25 mouse cellular contexts compared by ENCODE assay signal in the genomic region with DNA sequence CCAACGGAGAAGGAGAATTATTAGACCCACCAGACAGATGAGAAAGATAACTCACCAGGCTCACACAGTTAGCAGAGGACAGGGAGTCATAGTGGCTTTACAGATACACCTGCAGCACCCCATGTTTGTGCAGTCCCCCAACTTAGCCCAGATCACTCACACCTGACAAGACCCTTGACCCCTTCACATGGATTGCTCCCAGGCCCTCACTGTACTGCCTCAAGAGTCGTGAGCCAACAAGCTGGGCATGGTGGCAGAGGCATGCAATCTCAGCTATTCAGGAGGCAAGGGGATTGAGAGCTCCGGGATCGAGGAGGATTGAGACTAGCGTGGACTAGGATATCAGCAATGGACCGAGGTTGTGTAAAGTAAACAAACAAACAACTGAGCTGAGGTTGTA. TPM values are rescaled to one million over a fixed set of nuclear protein-coding genes. Genes with fewer than 3 reads are reported as not detected.
DNase-seq lines count a peak whose midpoint lies in the region; ATAC-seq and TF ChIP-seq lines count a peak whose summit lies in the region.
"Had no signal": no experiment of that assay in that cellular context is flagged by ENCODE, and none has a peak within 500 bp of the region (broad histone marks: within the 10 kb centered on the region; RNA-seq: fewer than 3 reads in every experiment).

No protein-coding gene starts in this region.

- no peak for TF ChIP-seq POLR2A in cortical plate, adult 2 months (IDR thresholded peaks at IDR 0.05; ENCODE audit: extremely low read depth, insufficient read depth, low read length)

- ATAC-seq in hindbrain, embryonic 14.5 days (ENCODE audit: low FRiP score) = no peak
- ATAC-seq in hindbrain, embryonic 12.5 days (ENCODE audit: low FRiP score) = no peak
- ATAC-seq in intestine, postnatal 0 days = no peak
- ATAC-seq: activated CD4-positive, CD25-positive, alpha-beta regulatory T cell, adult 4 months; forebrain, embryonic 13.5 days; inflammation-experienced regulatory T-cells, adult 6 months had no signal

- H3K36me3 ChIP-seq in hindbrain, embryonic 14.5 days (replicated peaks; ENCODE audit: control insufficient read depth, insufficient read depth) = no peaks in the 10 kb centered on the region
- no peaks in the 10 kb centered on the region for H3K36me3 ChIP-seq in hindbrain, embryonic 12.5 days
- no peaks in the 10 kb centered on the region for H3K36me3 ChIP-seq in intestine, postnatal 0 days (ENCODE audit: control insufficient read depth, insufficient read depth)
- H3K36me3 ChIP-seq: embryonic facial prominence, embryonic 13.5 days; heart, embryonic 12.5 days; hindbrain, embryonic 13.5 days had no signal

- H3K9me3 ChIP-seq in hindbrain, embryonic 14.5 days (ENCODE audit: control insufficient read depth, low read length) = no peaks in the 10 kb centered on the region
- H3K9me3 ChIP-seq in hindbrain, embryonic 12.5 days (replicated peaks) = no peaks in the 10 kb centered on the region
- H3K9me3 ChIP-seq in intestine, postnatal 0 days (ENCODE audit: control insufficient read depth) = no peaks in the 10 kb centered on the region
- H3K9me3 ChIP-seq: embryonic facial prominence, embryonic 13.5 days; forebrain, embryonic 13.5 days; heart, embryonic 12.5 days; hindbrain, embryonic 13.5 days had no signal

- no peak overlapping the region for H3K4me3 ChIP-seq in hindbrain, embryonic 14.5 days (replicated peaks; ENCODE audit: low read length)
- no peak overlapping the region for H3K4me3 ChIP-seq in hindbrain, embryonic 12.5 days
- H3K4me3 ChIP-seq in cortical plate, adult 2 months (ENCODE audit: insufficient read depth, low read length) = no peak overlapping the region
- H3K4me3 ChIP-seq in intestine, postnatal 0 days (ENCODE audit: low read depth, low read length) = no peak overlapping the region
- H3K4me3 ChIP-seq: embryonic facial prominence, embryonic 13.5 days; forebrain, embryonic 13.5 days; gastrocnemius, adult 2 months; heart, embryonic 12.5 days; hindbrain, embryonic 13.5 days had no signal

- peak; percentile 27 for DNase-seq in cerebellum, adult 8-10 months
- DNase-seq in cerebellum, postnatal 36 days = no peak
- DNase-seq in hindbrain, embryonic 14.5 days (ENCODE audit: low spot score) = no peak
- peak; percentile 5 to 10 for DNase-seq in layer of hippocampus, postnatal 10 days (ENCODE audit: low spot score in 2 of 2)
- DNase-seq in layer of hippocampus, adult 9-10 months (ENCODE audit: low spot score) = no peak
- DNase-seq: gastrocnemius, adult 2 months; gastrocnemius, postnatal 25 days; kidney, adult 11 months had no signal

- H3K4me2 ChIP-seq in hindbrain, embryonic 14.5 days (replicated peaks) = no peak overlapping the region
- H3K4me2 ChIP-seq in hindbrain, embryonic 12.5 days (replicated peaks) = no peak overlapping the region
- H3K4me2 ChIP-seq in intestine, postnatal 0 days (replicated peaks; ENCODE audit: low read depth) = no peak overlapping the region
- H3K4me2 ChIP-seq: embryonic facial prominence, embryonic 13.5 days; heart, embryonic 12.5 days; hindbrain, embryonic 13.5 days had no signal

- H3K4me1 ChIP-seq in hindbrain, embryonic 14.5 days (replicated peaks; ENCODE audit: control insufficient read depth, insufficient read depth, low read length) = peaks cover 41% of the 10 kb centered on the region
- peaks cover 42% of the 10 kb centered on the region for H3K4me1 ChIP-seq in hindbrain, embryonic 12.5 days
- H3K4me1 ChIP-seq in cortical plate, adult 2 months (ENCODE audit: control insufficient read depth, insufficient read depth, low read length) = peaks cover 27% of the 10 kb centered on the region
- H3K4me1 ChIP-seq in intestine, postnatal 0 days (replicated peaks; ENCODE audit: control insufficient read depth, insufficient read depth, low read length) = peaks cover 8% of the 10 kb centered on the region

- TF ChIP-seq CTCF in cortical plate, adult 2 months (IDR thresholded peaks at IDR 0.05; ENCODE audit: extremely low read depth, insufficient read depth, low read length) = no peak
- no peak for TF ChIP-seq CTCF in intestine, postnatal 0 days (IDR thresholded peaks at IDR 0.05; ENCODE audit: low read depth)

- 0 out of 2 replicates have a peak overlapping the region, but pooled peaks have one; percentile 16 for H3K9ac ChIP-seq in hindbrain, embryonic 14.5 days
- H3K9ac ChIP-seq in hindbrain, embryonic 12.5 days = no peak overlapping the region
- no peak overlapping the region for H3K9ac ChIP-seq in intestine, postnatal 0 days (ENCODE audit: low read depth, low read length)
- H3K9ac ChIP-seq: embryonic facial prominence, embryonic 13.5 days; forebrain, embryonic 13.5 days; heart, embryonic 12.5 days; hindbrain, embryonic 13.5 days had no signal

- peaks cover 16% of the 10 kb centered on the region for H3K27me3 ChIP-seq in hindbrain, embryonic 14.5 days (ENCODE audit: control insufficient read depth, insufficient read depth, low read length)
- peaks cover 46% of the 10 kb centered on the region for H3K27me3 ChIP-seq in hindbrain, embryonic 12.5 days
- peaks cover 34% of the 10 kb centered on the region for H3K27me3 ChIP-seq in intestine, postnatal 0 days (replicated peaks; ENCODE audit: control insufficient read depth, insufficient read depth, low read length)

- 71% methylated on average over 6 of the region's 6 CpGs for WGBS in hindbrain, embryonic 14.5 days
- 65% methylated on average over 6 of the region's 6 CpGs for WGBS in hindbrain, embryonic 12.5 days
- 63% methylated on average over 6 of the region's 6 CpGs for WGBS in intestine, postnatal 0 days

- H3K27ac ChIP-seq in hindbrain, embryonic 14.5 days = no peak overlapping the region
- no peak overlapping the region for H3K27ac ChIP-seq in hindbrain, embryonic 12.5 days
- peak overlapping the region; percentile 15 for H3K27ac ChIP-seq in cortical plate, adult 2 months (ENCODE audit: insufficient read depth, low read length)
- H3K27ac ChIP-seq in intestine, postnatal 0 days (ENCODE audit: low read depth, low read length) = no peak overlapping the region
- H3K27ac ChIP-seq: embryonic facial prominence, embryonic 13.5 days; forebrain, embryonic 13.5 days; gastrocnemius, adult 2 months had no signal

RNA-seq across cellular contexts. Expression of a gene that starts 4.1 kb away (rescaled TPM):
- polyA plus RNA-seq in hindbrain, embryonic 14.5 days (2014; fragmentation: Nextera tagmentation; extraction: Ambion mirVana) = 23.5 and 31.6 TPM in 2 replicates
- 26.0 and 30.7 TPM in 2 replicates for polyA plus RNA-seq in hindbrain, embryonic 12.5 days (2016; fragmentation: Nextera tagmentation; extraction: Ambion mirVana)
- total RNA-seq in layer of hippocampus, postnatal 10 days (2021) = 100 to 1,000 TPM; 204 TPM
- 57.2 and 62.1 TPM in 2 replicates for polyA plus RNA-seq in cortical plate, adult 2 months (2012; rRNA removed)
- 0.50 and 0.59 TPM in 2 replicates for polyA plus RNA-seq in intestine, postnatal 0 days (2015; fragmentation: Nextera tagmentation; extraction: Ambion mirVana)
- total RNA-seq: gastrocnemius, adult 2 months; gastrocnemius, postnatal 25 days; granulocyte monocyte progenitor cell, adult 5-6 weeks; heart, postnatal 25 days; MEL had no signal
- polyA plus RNA-seq: activated CD4-positive, CD25-positive, alpha-beta regulatory T cell, adult 4 months; heart, embryonic 16.5 days; inflammation-experienced regulatory T-cells, adult 6 months had no signal

RNA-seq across cellular contexts. Expression of a gene that starts 12.7 kb away (rescaled TPM):
- 78.0 and 103 TPM in 2 replicates for polyA plus RNA-seq in hindbrain, embryonic 14.5 days (2014; fragmentation: Nextera tagmentation; extraction: Ambion mirVana)
- 2.5 and 2.9 TPM in 2 replicates for polyA plus RNA-seq in hindbrain, embryonic 12.5 days (2016; fragmentation: Nextera tagmentation; extraction: Ambion mirVana)
- 100 to 1,000 TPM; 503 to 525 TPM for total RNA-seq in layer of hippocampus, postnatal 10 days (2021)
- 734 and 773 TPM in 2 replicates for polyA plus RNA-seq in cortical plate, adult 2 months (2012; rRNA removed)
- 0.22 and 0.37 TPM in 2 replicates for polyA plus RNA-seq in intestine, postnatal 0 days (2015; fragmentation: Nextera tagmentation; extraction: Ambion mirVana)
- total RNA-seq: gastrocnemius, adult 2 months; gastrocnemius, postnatal 25 days; granulocyte monocyte progenitor cell, adult 5-6 weeks; heart, postnatal 25 days; MEL had no signal
- polyA plus RNA-seq: C2C12; heart, embryonic 16.5 days had no signal

RNA-seq across cellular contexts. Expression of a gene that starts 30.1 kb away (rescaled TPM):
- not detected in 2 replicates for polyA plus RNA-seq in hindbrain, embryonic 14.5 days (2014; fragmentation: Nextera tagmentation; extraction: Ambion mirVana)
- polyA plus RNA-seq in hindbrain, embryonic 12.5 days (2016; fragmentation: Nextera tagmentation; extraction: Ambion mirVana) = not detected in 2 replicates
- total RNA-seq in layer of hippocampus, postnatal 10 days (2021) = not detected
- not detected in 2 replicates for polyA plus RNA-seq in cortical plate, adult 2 months (2012; rRNA removed)
- not detected in 2 replicates for polyA plus RNA-seq in intestine, postnatal 0 days (2015; fragmentation: Nextera tagmentation; extraction: Ambion mirVana)
- total RNA-seq: adrenal gland, adult 18-20 months; adrenal gland, postnatal 14 days; gastrocnemius, adult 2 months; gastrocnemius, postnatal 25 days; granulocyte monocyte progenitor cell, adult 5-6 weeks; heart, adult 8-10 months; heart, postnatal 25 days; MEL had no signal
- polyA plus RNA-seq: activated CD4-positive, CD25-positive, alpha-beta regulatory T cell, adult 4 months; C2C12; embryonic facial prominence, embryonic 13.5 days; forebrain, embryonic 13.5 days; heart, embryonic 12.5 days; heart, embryonic 16.5 days; hindbrain, embryonic 13.5 days; inflammation-experienced regulatory T-cells, adult 6 months had no signal

RNA-seq across cellular contexts. Expression of a gene that starts 35.4 kb away (rescaled TPM):
- 72.8 and 74.1 TPM in 2 replicates for polyA plus RNA-seq in hindbrain, embryonic 14.5 days (2014; fragmentation: Nextera tagmentation; extraction: Ambion mirVana)
- polyA plus RNA-seq in hindbrain, embryonic 12.5 days (2016; fragmentation: Nextera tagmentation; extraction: Ambion mirVana) = 30.0 and 35.0 TPM in 2 replicates
- 10 to 100 TPM; 85.6 to 92.1 TPM for total RNA-seq in layer of hippocampus, postnatal 10 days (2021)
- polyA plus RNA-seq in cortical plate, adult 2 months (2012; rRNA removed) = 75.7 and 78.9 TPM in 2 replicates
- polyA plus RNA-seq in intestine, postnatal 0 days (2015; fragmentation: Nextera tagmentation; extraction: Ambion mirVana) = 14.8 and 15.2 TPM in 2 replicates

RNA-seq across cellular contexts. Expression of a gene that starts 52.5 kb away (rescaled TPM):
- 0.14 and 0.16 TPM in 2 replicates for polyA plus RNA-seq in hindbrain, embryonic 14.5 days (2014; fragmentation: Nextera tagmentation; extraction: Ambion mirVana)
- polyA plus RNA-seq in hindbrain, embryonic 12.5 days (2016; fragmentation: Nextera tagmentation; extraction: Ambion mirVana) = not detected in 2 replicates
- under 1 TPM; 0.16 to 0.20 TPM for total RNA-seq in layer of hippocampus, postnatal 10 days (2021)
- 0.25 and 0.29 TPM in 2 replicates for polyA plus RNA-seq in cortical plate, adult 2 months (2012; rRNA removed)
- polyA plus RNA-seq in intestine, postnatal 0 days (2015; fragmentation: Nextera tagmentation; extraction: Ambion mirVana) = 267 and 292 TPM in 2 replicates
- total RNA-seq: gastrocnemius, adult 2 months; gastrocnemius, postnatal 25 days; granulocyte monocyte progenitor cell, adult 5-6 weeks; heart, adult 8-10 months; heart, postnatal 25 days; MEL had no signal
- polyA plus RNA-seq: embryonic facial prominence, embryonic 13.5 days; inflammation-experienced regulatory T-cells, adult 6 months had no signal

Comparison
In these comparisons a context has a peak if more than half of its experiments do, and no peak if none do; other contexts are left out.
1. DNase-seq: peak in cerebellum, adult 8-10 months (single experiment) and layer of hippocampus, postnatal 10 days (2 of 2); none in cerebellum, postnatal 36 days (0 of 2), hindbrain, embryonic 14.5 days (single experiment) and layer of hippocampus, adult 9-10 months (single experiment).
2. RNA of a gene that starts 12.7 kb away (polyA plus RNA-seq): 734 to 773 TPM in cortical plate, adult 2 months and 78.0 to 103 TPM in hindbrain, embryonic 14.5 days; 2.5 to 2.9 TPM in hindbrain, embryonic 12.5 days and 0.22 to 0.37 TPM in intestine, postnatal 0 days; every median in the first group is over 10 times any median in the second.
3. RNA of a gene that starts 4.1 kb away (polyA plus RNA-seq): 57.2 to 62.1 TPM in cortical plate, adult 2 months, 26.0 to 30.7 TPM in hindbrain, embryonic 12.5 days and 23.5 to 31.6 TPM in hindbrain, embryonic 14.5 days; 0.50 to 0.59 TPM in intestine, postnatal 0 days; every median in the first group is over 10 times any median in the second.